Mouse (Mus musculus) retina, postnatal 7 days (tissue): Measurements from ENCODE around the gene Hsd17b12.

Experiments used
- DNase-seq: peaks from one replicate; pipeline ENCODE4 v3.0.0-alpha.2; 2012; ENCODE audit warnings: low read depth, low spot score

The Hsd17b12 gene

GRCm38 (mm10) chr2:94069482-94069881 is 88.3 kb downstream of the Hsd17b12 start:
- no peak for DNase-seq

- DNase-seq, result peak; percentile 32
Observed at GRCm38 (mm10) chr2:94066540-94067135, 91.1 kb downstream of the Hsd17b12 start.

GRCm38 (mm10) chr2:94066120-94066519 is 91.6 kb downstream of the Hsd17b12 start:
- no peak for DNase-seq

GRCm38 (mm10) chr2:94062791-94063190 is 95.0 kb downstream of the Hsd17b12 start:
- DNase-seq, result no peak

GRCm38 (mm10) chr2:94059459-94059858 is 98.3 kb downstream of the Hsd17b12 start:
- DNase-seq, result no peak

GRCm38 (mm10) chr2:94054813-94055212 is 103.0 kb downstream of the Hsd17b12 start:
- peak; percentile 50 for DNase-seq

GRCm38 (mm10) chr2:94051952-94052351 is 105.8 kb downstream of the Hsd17b12 start:
- DNase-seq, result no peak

- no peak for DNase-seq
Observed at GRCm38 (mm10) chr2:94050901-94051300, 106.9 kb downstream of the Hsd17b12 start.

- DNase-seq, result no peak
Observed at GRCm38 (mm10) chr2:94049471-94050176, 108.1 kb downstream of the Hsd17b12 start.

- no peak for DNase-seq
Observed at GRCm38 (mm10) chr2:94048733-94049470, 108.9 kb downstream of the Hsd17b12 start.

- DNase-seq, result peak; percentile 54
Observed at GRCm38 (mm10) chr2:94048271-94048670, 109.5 kb downstream of the Hsd17b12 start.

GRCm38 (mm10) chr2:94045411-94046090 is 112.2 kb downstream of the Hsd17b12 start:
- peak; percentile 57 for DNase-seq

GRCm38 (mm10) chr2:94044174-94044573 is 113.6 kb downstream of the Hsd17b12 start:
- no peak for DNase-seq

- no peak for DNase-seq
Observed at GRCm38 (mm10) chr2:94043662-94044061, 114.1 kb downstream of the Hsd17b12 start.

- no peak for DNase-seq
Observed at GRCm38 (mm10) chr2:94042461-94042860, 115.3 kb downstream of the Hsd17b12 start.

- DNase-seq, result no peak
Observed at GRCm38 (mm10) chr2:94040391-94041125, 117.2 kb downstream of the Hsd17b12 start.

- DNase-seq, result peak; percentile 71
Observed at GRCm38 (mm10) chr2:94035428-94036331, 122.1 kb downstream of the Hsd17b12 start.

GRCm38 (mm10) chr2:94030602-94031001 is 127.2 kb downstream of the Hsd17b12 start:
- no peak for DNase-seq

- no peak for DNase-seq
Observed at GRCm38 (mm10) chr2:94024637-94025036, 133.1 kb downstream of the Hsd17b12 start.
